Mouse (Mus musculus) urinary bladder, postnatal 25 days (tissue): ENCODE data around the gene Mlst8.

ENCODE experiments used
- DNase-seq: peaks from one replicate; pipeline ENCODE4 v3.0.0; 2022; ENCODE audit warnings: low spot score

Gene Mlst8

GRCm38 (mm10) chr17:24488662-24489264, 9.9 kb upstream of the Mlst8 start:
- peak; percentile 34 for DNase-seq

DNA sequence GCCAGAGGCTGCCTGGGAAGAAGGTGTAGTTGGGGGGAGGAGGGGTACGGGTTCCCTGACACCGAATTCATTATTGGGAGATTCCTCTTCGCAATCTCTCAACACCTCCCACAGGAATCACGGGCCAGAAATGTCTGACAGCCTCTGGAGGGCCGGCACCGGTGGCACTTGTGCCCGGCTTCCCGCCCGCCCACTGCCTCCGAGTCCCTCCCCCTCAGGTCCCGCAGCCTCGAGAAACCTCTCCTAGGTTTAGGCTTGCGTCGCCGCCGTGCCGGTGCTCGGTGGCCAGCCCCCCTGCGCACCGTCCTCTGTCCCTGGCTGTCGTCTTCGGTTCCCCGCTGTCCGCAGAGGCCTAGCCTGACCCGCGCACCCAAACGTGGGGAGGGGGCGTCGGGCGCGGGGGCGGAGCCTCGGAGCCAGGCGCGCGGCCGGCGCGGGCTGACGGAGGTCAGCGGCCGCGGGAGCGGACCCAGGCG, 9.3 kb upstream of the Mlst8 start, which contains the start of gene Caskin1:
Gene Caskin1, plus strand, starts transcription at position 416 of the 476 bp plus-strand sequence.
- no peak for DNase-seq

- no peak for DNase-seq
These were observed 6.4 kb upstream of the Mlst8 start for GRCm38 (mm10) chr17:24485090-24485860.

- no peak for DNase-seq
These were observed 4.6 kb upstream of the Mlst8 start for GRCm38 (mm10) chr17:24483495-24483894.

- no peak for DNase-seq
These were observed 2.3 kb upstream of the Mlst8 start for GRCm38 (mm10) chr17:24481027-24481815.

GRCm38 (mm10) chr17:24480201-24480826, 1.4 kb upstream of the Mlst8 start:
- DNase-seq, result no peak

DNA sequence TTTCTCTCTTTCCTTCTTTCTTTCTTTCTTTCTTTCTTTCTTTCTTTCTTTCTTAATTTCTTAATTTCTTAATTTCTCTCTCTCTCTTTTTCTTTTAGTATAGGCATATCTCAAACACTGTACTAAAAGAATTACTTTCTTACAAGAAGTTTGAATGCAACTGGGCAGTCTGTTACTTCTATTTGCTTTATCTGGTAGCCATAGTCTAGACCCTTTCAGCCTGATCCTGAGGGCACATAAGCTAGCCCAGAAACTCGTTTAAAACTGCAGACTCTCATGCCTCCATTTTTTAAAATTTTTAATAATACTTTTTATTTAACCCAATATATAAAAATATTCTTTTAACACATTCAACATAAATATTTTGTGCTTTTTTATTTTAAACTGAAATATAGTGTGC, 553 bp upstream of the Mlst8 start:
- no peak for DNase-seq

DNA sequence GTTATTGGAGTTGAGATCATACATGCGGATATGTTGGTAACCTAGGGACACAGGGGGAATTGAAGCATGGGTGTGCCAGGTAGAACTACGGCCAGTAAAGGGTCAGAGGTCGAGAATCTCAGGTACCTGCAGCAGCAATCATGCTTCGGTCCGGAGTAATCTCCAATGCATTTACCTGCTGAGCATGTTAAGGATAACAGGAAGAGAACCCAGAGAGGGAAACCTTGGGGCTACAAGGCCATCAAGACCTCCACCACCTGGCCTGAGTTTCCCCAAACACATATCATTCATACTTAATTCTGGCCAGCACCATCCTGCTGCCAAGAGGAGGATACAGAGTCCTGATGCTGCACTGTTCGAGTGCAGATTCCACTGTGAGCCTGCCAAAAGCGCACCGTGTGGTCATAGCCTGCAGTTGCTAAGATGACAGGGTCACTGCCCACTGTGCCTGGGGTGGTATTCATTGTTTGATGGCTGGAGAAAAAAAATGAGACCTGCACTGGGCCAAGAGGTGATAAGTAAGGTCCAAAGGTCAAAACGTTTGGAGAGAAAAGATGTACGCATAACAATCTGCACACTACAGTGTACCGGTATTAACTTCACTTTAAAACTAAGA, 785 bp downstream of the Mlst8 start:
- no peak for DNase-seq

GRCm38 (mm10) chr17:24477053-24477984, 1.6 kb downstream of the Mlst8 start:
- no peak for DNase-seq

- DNase-seq, result no peak
These were observed 2.7 kb downstream of the Mlst8 start for GRCm38 (mm10) chr17:24476022-24476776.

GRCm38 (mm10) chr17:24475586-24475985, 3.3 kb downstream of the Mlst8 start:
- DNase-seq, result no peak

DNA sequence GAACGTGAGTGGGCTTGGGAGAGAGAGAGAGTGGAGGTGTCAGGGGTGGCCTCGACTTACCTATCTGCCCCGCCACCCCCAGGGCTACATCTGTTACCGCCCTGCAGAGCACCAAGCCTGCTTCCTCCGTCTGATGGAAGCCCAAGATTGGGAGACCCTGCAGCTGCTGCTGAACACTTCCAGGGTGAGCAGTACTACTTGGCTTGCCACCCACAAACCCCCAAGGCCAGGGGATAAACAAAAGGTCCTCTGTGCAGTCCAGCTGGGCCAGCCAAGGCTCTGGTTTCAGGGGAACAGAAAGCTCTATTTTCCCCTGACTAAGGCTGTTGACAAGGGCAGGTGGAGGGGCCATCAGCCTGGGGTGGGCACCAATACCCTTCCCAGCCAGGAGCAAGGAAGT, 4.3 kb downstream of the Mlst8 start:
- no peak for DNase-seq

DNA sequence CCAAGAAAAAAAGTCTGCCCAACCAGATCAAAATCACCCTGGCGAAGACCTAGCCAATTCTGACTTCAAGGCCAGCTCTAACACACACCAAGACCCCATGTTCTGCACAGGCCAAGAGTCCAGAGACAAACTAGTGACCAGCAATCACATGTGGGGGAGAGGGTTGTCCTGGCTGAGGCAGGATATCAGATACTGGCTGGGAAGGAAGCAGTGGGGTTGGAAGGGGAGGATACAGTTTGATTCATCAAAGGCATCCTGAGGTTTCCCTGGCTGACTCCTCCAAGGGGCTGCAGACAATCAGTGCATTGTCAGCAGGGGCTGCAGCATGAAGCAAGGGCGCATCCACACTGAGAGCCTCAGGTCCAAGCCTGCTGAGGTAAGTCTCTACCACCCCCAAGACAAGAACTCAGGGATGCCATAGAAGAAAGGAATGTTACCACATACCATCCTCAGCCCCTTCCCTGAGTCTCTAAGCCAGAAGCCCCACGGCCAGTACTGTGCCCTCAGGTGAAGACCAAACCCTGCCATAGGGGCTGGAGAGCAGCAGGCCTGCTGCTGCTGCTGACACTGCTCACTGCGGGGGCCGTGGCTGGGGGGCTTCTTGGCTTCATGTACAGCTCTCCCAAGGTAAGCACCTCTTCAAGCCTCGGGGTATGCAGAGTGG, 5.1 kb downstream of the Mlst8 start, which contains the start of gene Bricd5:
Gene Bricd5, plus strand, starts transcription at position 273 of the 664 bp plus-strand sequence.
- DNase-seq, result no peak

GRCm38 (mm10) chr17:24472512-24472911, 6.4 kb downstream of the Mlst8 start:
- DNase-seq, result peak; percentile 47

DNA sequence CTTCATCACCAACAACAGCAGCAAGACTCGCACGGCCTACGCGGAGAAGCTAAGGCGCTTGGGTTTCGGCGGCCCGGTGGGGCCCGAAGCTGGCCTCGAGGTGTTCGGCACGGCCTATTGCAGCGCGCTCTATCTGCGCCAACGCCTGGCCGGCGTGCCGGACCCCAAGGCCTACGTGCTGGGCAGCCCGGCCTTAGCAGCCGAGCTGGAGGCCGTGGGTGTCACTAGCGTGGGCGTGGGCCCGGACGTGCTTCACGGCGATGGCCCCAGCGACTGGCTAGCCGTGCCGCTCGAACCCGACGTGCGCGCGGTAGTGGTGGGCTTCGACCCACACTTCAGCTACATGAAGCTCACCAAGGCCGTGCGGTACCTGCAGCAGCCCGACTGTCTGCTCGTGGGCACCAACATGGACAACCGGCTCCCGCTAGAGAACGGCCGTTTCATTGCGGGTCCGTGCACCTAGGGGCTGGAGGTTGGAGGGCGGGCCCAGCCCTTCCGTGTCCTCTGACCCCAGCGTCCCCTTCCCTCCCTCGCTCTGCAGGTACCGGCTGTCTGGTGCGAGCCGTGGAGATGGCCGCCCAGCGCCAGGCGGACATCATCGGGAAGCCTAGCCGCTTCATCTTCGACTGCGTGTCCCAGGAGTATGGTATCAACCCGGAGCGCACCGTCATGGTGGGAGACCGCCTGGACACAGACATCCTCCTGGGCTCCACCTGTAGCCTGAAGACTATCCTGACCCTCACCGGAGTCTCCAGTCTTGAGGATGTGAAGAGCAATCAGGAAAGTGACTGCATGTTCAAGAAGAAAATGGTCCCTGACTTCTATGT, 8.0 kb downstream of the Mlst8 start:
- peak; percentile 31 for DNase-seq

- DNase-seq, result peak; percentile 98
These were observed 8.8 kb downstream of the Mlst8 start, which contains the start of the genes E4f1 and Pgp for GRCm38 (mm10) chr17:24469910-24470602. TSS of gene E4f1 (minus strand) at chr17:24470313. TSS of gene Pgp (plus strand) at chr17:24470392.

DNA sequence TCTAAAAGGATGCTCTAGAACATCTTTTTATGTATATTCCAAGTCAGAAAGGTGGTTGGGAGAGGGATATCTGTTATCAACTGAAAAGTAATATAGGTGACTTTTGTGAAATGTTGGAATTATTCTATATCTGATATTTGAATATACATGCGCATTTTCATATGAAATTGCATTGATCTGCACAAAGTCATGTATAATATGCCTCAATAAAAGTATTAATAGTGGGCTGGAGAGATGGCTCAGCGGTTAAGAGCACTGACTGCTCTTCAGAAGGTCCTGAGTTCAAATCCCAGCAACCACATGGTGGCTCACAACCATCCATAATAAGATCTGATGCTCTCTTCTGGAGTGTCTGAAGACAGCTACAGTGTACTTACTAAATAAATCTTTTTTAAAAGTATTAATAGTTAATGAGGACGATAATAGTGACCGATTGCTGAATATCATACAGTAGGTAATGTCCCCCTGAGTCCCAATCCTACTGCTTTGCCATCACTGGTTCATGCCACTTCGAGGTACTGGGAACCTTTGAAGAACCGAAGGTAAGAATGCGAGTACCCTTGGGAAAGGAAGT, 9.5 kb downstream of the Mlst8 start:
- DNase-seq, result no peak
